ENCODE assay signal across 26 mouse cellular contexts in the genomic region with DNA sequence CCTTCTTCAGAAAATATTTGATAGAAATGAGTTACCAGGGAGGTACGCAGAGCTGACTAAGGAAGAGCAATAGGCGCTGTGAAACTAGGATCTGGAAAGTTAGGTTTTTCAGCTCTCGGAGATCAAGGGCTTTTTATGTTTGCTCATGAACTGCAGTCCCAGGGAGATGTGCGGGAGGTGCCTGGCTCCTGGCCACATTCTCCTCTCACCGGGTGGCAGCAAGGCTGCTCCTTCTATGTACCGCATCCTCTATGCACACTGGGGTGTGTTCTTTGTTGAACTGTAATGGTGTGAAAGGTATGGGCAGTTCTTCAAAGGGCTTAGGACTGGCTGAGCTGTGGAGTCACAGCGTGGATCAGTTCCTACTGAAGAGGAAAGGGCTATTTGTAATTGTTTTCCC.
DNase-seq lines count a peak whose midpoint lies in the region; ATAC-seq and TF ChIP-seq lines count a peak whose summit lies in the region.
"Had no signal": no experiment of that assay in that cellular context is flagged by ENCODE, and none has a peak within 500 bp of the region (broad histone marks: within the 10 kb centered on the region; RNA-seq: fewer than 3 reads in every experiment).

No protein-coding gene starts in this region.

- H3K36me3 ChIP-seq in lung, embryonic 14.5 days (ENCODE audit: insufficient read depth) = no peaks in the 10 kb centered on the region
- no peaks in the 10 kb centered on the region for H3K36me3 ChIP-seq in stomach, postnatal 0 days (ENCODE audit: control insufficient read depth, insufficient read depth, low read length)
- no peaks in the 10 kb centered on the region for H3K36me3 ChIP-seq in liver, embryonic 12.5 days
- no peaks in the 10 kb centered on the region for H3K36me3 ChIP-seq in thymus, adult 2 months (ENCODE audit: control insufficient read depth, insufficient read depth, low read length)
- H3K36me3 ChIP-seq: forebrain, embryonic 12.5 days; hindbrain, embryonic 12.5 days; midbrain, embryonic 15.5 days had no signal

- 20% methylated on average over 7 of the region's 7 CpGs for WGBS in lung, embryonic 14.5 days
- 24% methylated on average over 7 of the region's 7 CpGs for WGBS in stomach, postnatal 0 days
- 44% methylated on average over 7 of the region's 7 CpGs for WGBS in liver, embryonic 12.5 days (ENCODE audit: insufficient replicate concordance)
- WGBS in thymus, adult 2 months = 80% methylated on average over 7 of the region's 7 CpGs

- H3K9me3 ChIP-seq in lung, embryonic 14.5 days (ENCODE audit: low read depth, low read length) = no peaks in the 10 kb centered on the region
- H3K9me3 ChIP-seq in stomach, postnatal 0 days (ENCODE audit: control insufficient read depth, low read length) = no peaks in the 10 kb centered on the region
- H3K9me3 ChIP-seq in liver, embryonic 12.5 days (replicated peaks) = no peaks in the 10 kb centered on the region
- H3K9me3 ChIP-seq: forebrain, embryonic 12.5 days; hindbrain, embryonic 12.5 days; midbrain, embryonic 15.5 days had no signal

- H3K4me3 ChIP-seq in lung, embryonic 14.5 days (ENCODE audit: low read depth, low read length) = no peak overlapping the region
- no peak overlapping the region for H3K4me3 ChIP-seq in stomach, postnatal 0 days (ENCODE audit: low read depth, low read length)
- H3K4me3 ChIP-seq in liver, embryonic 12.5 days = no peak overlapping the region
- no peak overlapping the region for H3K4me3 ChIP-seq in thymus, adult 2 months (ENCODE audit: control insufficient read depth, insufficient read depth, low read length)
- H3K4me3 ChIP-seq: forebrain, embryonic 12.5 days; hindbrain, embryonic 12.5 days; left cerebral cortex, adult 2 months; midbrain, embryonic 15.5 days; myocyte had no signal

- peaks cover 9% of the 10 kb centered on the region for H3K4me1 ChIP-seq in lung, embryonic 14.5 days (ENCODE audit: insufficient read depth)
- H3K4me1 ChIP-seq in stomach, postnatal 0 days (replicated peaks; ENCODE audit: control insufficient read depth, insufficient read depth) = no peaks in the 10 kb centered on the region
- H3K4me1 ChIP-seq in liver, embryonic 12.5 days = no peaks in the 10 kb centered on the region
- H3K4me1 ChIP-seq in thymus, adult 2 months (replicated peaks; ENCODE audit: control insufficient read depth, insufficient read depth, low read length) = no peaks in the 10 kb centered on the region
- H3K4me1 ChIP-seq: forebrain, embryonic 12.5 days had no signal

- TF ChIP-seq POLR2A in thymus, adult 2 months (IDR thresholded peaks at IDR 0.05; ENCODE audit: control insufficient read depth, extremely low read depth, insufficient read depth, low read length, poor library complexity) = no peak

- no peaks in the 10 kb centered on the region for H3K27me3 ChIP-seq in lung, embryonic 14.5 days (ENCODE audit: insufficient read depth, low read length)
- no peaks in the 10 kb centered on the region for H3K27me3 ChIP-seq in stomach, postnatal 0 days (ENCODE audit: control insufficient read depth, insufficient read depth, low read length)
- H3K27me3 ChIP-seq in liver, embryonic 12.5 days (replicated peaks) = no peaks in the 10 kb centered on the region
- no peaks in the 10 kb centered on the region for H3K27me3 ChIP-seq in thymus, adult 2 months (ENCODE audit: control insufficient read depth, insufficient read depth, low read length)
- H3K27me3 ChIP-seq: forebrain, embryonic 12.5 days; hindbrain, embryonic 12.5 days; midbrain, embryonic 15.5 days had no signal

- H3K4me2 ChIP-seq in lung, embryonic 14.5 days = no peak overlapping the region
- no peak overlapping the region for H3K4me2 ChIP-seq in stomach, postnatal 0 days (replicated peaks; ENCODE audit: low read depth)
- H3K4me2 ChIP-seq in liver, embryonic 12.5 days = no peak overlapping the region
- H3K4me2 ChIP-seq: forebrain, embryonic 12.5 days; heart, embryonic 11.5 days; hindbrain, embryonic 12.5 days; midbrain, embryonic 15.5 days had no signal

- no peak for TF ChIP-seq CTCF in lung, embryonic 14.5 days (IDR thresholded peaks at IDR 0.05; ENCODE audit: low read depth)
- TF ChIP-seq CTCF in stomach, postnatal 0 days (IDR thresholded peaks at IDR 0.05; ENCODE audit: low read depth) = no peak
- no peak for TF ChIP-seq CTCF in thymus, adult 2 months (IDR thresholded peaks at IDR 0.05; ENCODE audit: borderline replicate concordance, control insufficient read depth, extremely low read depth, insufficient read depth, low read length, poor library complexity)

- peak; percentile 42 for ATAC-seq in lung, embryonic 14.5 days (ENCODE audit: insufficient read depth)
- ATAC-seq in stomach, postnatal 0 days (ENCODE audit: low FRiP score, low TSS enrichment) = peak; percentile 56; the same call in 1 of the 2 replicates
- no peak for ATAC-seq in liver, embryonic 12.5 days
- ATAC-seq: inflammation-experienced regulatory T-cells, adult 6 months; midbrain, embryonic 15.5 days had no signal

- no peak for TF ChIP-seq EP300 in stomach, postnatal 0 days (optimal IDR thresholded peaks at IDR 0.05)

- H3K27ac ChIP-seq in lung, embryonic 14.5 days (ENCODE audit: low read depth) = peak overlapping the region; percentile 46; the same call in 1 of the 2 replicates
- no peak overlapping the region for H3K27ac ChIP-seq in stomach, postnatal 0 days (replicated peaks)
- no peak overlapping the region for H3K27ac ChIP-seq in liver, embryonic 12.5 days
- no peak overlapping the region for H3K27ac ChIP-seq in thymus, adult 2 months (ENCODE audit: control insufficient read depth, insufficient read depth, low read length)
- H3K27ac ChIP-seq: forebrain, embryonic 12.5 days; hindbrain, embryonic 12.5 days; kidney, postnatal 0 days; left cerebral cortex, adult 2 months; liver, embryonic 14.5 days; midbrain, embryonic 15.5 days had no signal

- no peak overlapping the region for H3K9ac ChIP-seq in lung, embryonic 14.5 days
- H3K9ac ChIP-seq in stomach, postnatal 0 days (ENCODE audit: low read length) = no peak overlapping the region
- H3K9ac ChIP-seq in liver, embryonic 12.5 days = no peak overlapping the region
- H3K9ac ChIP-seq: forebrain, embryonic 12.5 days; hindbrain, embryonic 12.5 days; liver, embryonic 14.5 days; midbrain, embryonic 15.5 days had no signal

- DNase-seq in lung, embryonic 14.5 days = peak; percentile 52
- no peak for DNase-seq in lung, postnatal 25 days (ENCODE audit: low spot score)
- DNase-seq in ovary, postnatal 36 days (ENCODE audit: low spot score) = peak; percentile 33
- DNase-seq in ovary, postnatal 10 days (ENCODE audit: low spot score) = no peak
- peak; percentile 34 for DNase-seq in brain, adult 2 months (ENCODE audit: low read depth, low spot score)
- peak; percentile 30 for DNase-seq in stomach, postnatal 0 days (ENCODE audit: low spot score)
- DNase-seq in thymus, adult 2 months = no peak
- DNase-seq: adrenal gland, postnatal 25 days; cerebellum, adult 11 months; cerebellum, adult 9-11 months; gastrocnemius, postnatal 10 days; kidney, adult 18-20 months; layer of hippocampus, adult 9-11 months; lung, postnatal 4 days; right cerebral cortex, postnatal 25 days; spleen, adult 18-20 months had no signal

Comparison
In these comparisons a context has a peak if more than half of its experiments do, and no peak if none do; other contexts are left out.
1. DNase-seq: peak in lung, embryonic 14.5 days (single experiment), ovary, postnatal 36 days (single experiment), brain, adult 2 months (single experiment) and stomach, postnatal 0 days (single experiment); none in lung, postnatal 25 days (single experiment), ovary, postnatal 10 days (single experiment) and thymus, adult 2 months (single experiment).